Mouse (Mus musculus): Measurements from ENCODE around the gene Agtrap.
"Not testable (repeated sequence)": the region's sequence is repeated elsewhere in the genome, so short reads cannot be mapped to it uniquely, and the experiment has no call there.

Agtrap gene

GRCm38 (mm10) chr4:148052976-148053375 is 34.9 kb downstream of the Agtrap start:
- no peak for DNase-seq (ENCODE audit: low read depth in 2 of 2, low spot score in 2 of 2)

GRCm38 (mm10) chr4:148051886-148052285 is 35.9 kb downstream of the Agtrap start:
- no peak for DNase-seq (ENCODE audit: low read depth in 2 of 2, low spot score in 2 of 2)

- DNase-seq (ENCODE audit: low read depth in 2 of 2, low spot score in 2 of 2): no peak
These were observed 36.6 kb downstream of the Agtrap start for GRCm38 (mm10) chr4:148051046-148051776.

GRCm38 (mm10) chr4:148050396-148050914 is 37.4 kb downstream of the Agtrap start:
- DNase-seq (ENCODE audit: low read depth in 2 of 2, low spot score in 2 of 2): not testable (repeated sequence)

GRCm38 (mm10) chr4:148046450-148047031 is 41.3 kb downstream of the Agtrap start:
- no peak for DNase-seq (ENCODE audit: low read depth in 2 of 2, low spot score in 2 of 2)

GRCm38 (mm10) chr4:148044113-148044512 is 43.7 kb downstream of the Agtrap start:
- no peak for DNase-seq (ENCODE audit: low read depth in 2 of 2, low spot score in 2 of 2)

- not testable (repeated sequence) for DNase-seq (ENCODE audit: low read depth in 2 of 2, low spot score in 2 of 2)
These were observed 44.5 kb downstream of the Agtrap start for GRCm38 (mm10) chr4:148043327-148043726.

GRCm38 (mm10) chr4:148041611-148042191 is 46.1 kb downstream of the Agtrap start:
- peak; percentile 13 to 21 for DNase-seq (ENCODE audit: low read depth in 2 of 2, low spot score in 2 of 2)

- no peak for DNase-seq (ENCODE audit: low read depth in 2 of 2, low spot score in 2 of 2)
These were observed 46.8 kb downstream of the Agtrap start for GRCm38 (mm10) chr4:148040933-148041610.

GRCm38 (mm10) chr4:148040029-148040830 is 47.6 kb downstream of the Agtrap start:
- no peak for DNase-seq (ENCODE audit: low read depth in 2 of 2, low spot score in 2 of 2)

GRCm38 (mm10) chr4:148039254-148040028 is 48.4 kb downstream of the Agtrap start:
- no peak for DNase-seq (ENCODE audit: low read depth in 2 of 2, low spot score in 2 of 2)

- DNase-seq (ENCODE audit: low read depth in 2 of 2, low spot score in 2 of 2): peak; percentile 98
These were observed 49.1 kb downstream of the Agtrap start, which contains the start of the genes Clcn6 and Mthfr for GRCm38 (mm10) chr4:148038600-148039253. TSS of gene Clcn6 (minus strand) at chr4:148038821. TSS of gene Mthfr (plus strand) at chr4:148039077.

GRCm38 (mm10) chr4:148038079-148038599 is 49.7 kb downstream of the Agtrap start:
- DNase-seq (ENCODE audit: low read depth in 2 of 2, low spot score in 2 of 2): no peak

- DNase-seq (ENCODE audit: low read depth in 2 of 2, low spot score in 2 of 2): no peak
These were observed 52.4 kb downstream of the Agtrap start for GRCm38 (mm10) chr4:148035440-148035839.

GRCm38 (mm10) chr4:148033858-148034410 is 53.9 kb downstream of the Agtrap start:
- no peak for DNase-seq (ENCODE audit: low read depth in 2 of 2, low spot score in 2 of 2)

- no peak for DNase-seq (ENCODE audit: low read depth in 2 of 2, low spot score in 2 of 2)
These were observed 57.3 kb downstream of the Agtrap start for GRCm38 (mm10) chr4:148030506-148030905.

GRCm38 (mm10) chr4:148029297-148029696 is 58.5 kb downstream of the Agtrap start:
- DNase-seq (ENCODE audit: low read depth in 2 of 2, low spot score in 2 of 2): no peak

Data from CD8-positive naive resting alpha-beta T cell, adult 2 months (primary cell).